Mouse (Mus musculus): Measurements from ENCODE around the gene Foxred1. TPM values are rescaled to one million over a fixed set of nuclear protein-coding genes. Genes with fewer than 3 reads are reported as not detected.

Foxred1 gene
- polyA plus RNA-seq, 2 experiments = 14.4 to 18.4 TPM

GRCm38 (mm10) chr9:35217963-35218362 lies 7.1 kb upstream of the Foxred1 start:
- no peak overlapping the region for H3K9ac ChIP-seq (replicated peaks)
- H3K27me3 ChIP-seq (ENCODE audit: control insufficient read depth, insufficient read depth, low read length) = no peaks in the 10 kb centered on the region
- 66% methylated on average over 1 of the region's 1 CpGs for WGBS (ENCODE audit: insufficient replicate concordance)
- no peak overlapping the region for H3K4me3 ChIP-seq (ENCODE audit: insufficient read depth in 1 of 2, low read depth in 2 of 2, low read length in 2 of 2)
- ATAC-seq (ENCODE audit: insufficient read depth) (no peak), DNase-seq (ENCODE audit: low read depth in 3 of 3, low spot score in 3 of 3) (no peak)
- H3K4me2 ChIP-seq (ENCODE audit: low read depth) = no peak overlapping the region
- no peaks in the 10 kb centered on the region for H3K9me3 ChIP-seq (ENCODE audit: control insufficient read depth, low read length)
- no peaks in the 10 kb centered on the region for H3K4me1 ChIP-seq (replicated peaks; ENCODE audit: control insufficient read depth in 2 of 2, insufficient read depth in 2 of 2, low read length in 1 of 2)
- H3K27ac ChIP-seq = no peak overlapping the region
- H3K36me3 ChIP-seq (replicated peaks; ENCODE audit: control insufficient read depth, insufficient read depth, low read depth) = peaks cover 37% of the 10 kb centered on the region
- TF ChIP-seq EP300 (IDR thresholded peaks at IDR 0.05; ENCODE audit: low read depth) (no peak), CTCF (IDR thresholded peaks at IDR 0.05; ENCODE audit: low read depth) (no peak)

GRCm38 (mm10) chr9:35211573-35212511 lies 987 bp upstream of the Foxred1 start:
- Histone ChIP-seq H3K9ac (replicated peaks) (peak overlapping the region; percentile 83), H3K27me3 (ENCODE audit: control insufficient read depth, insufficient read depth, low read length) (no peaks in the 10 kb centered on the region), H3K27ac (peak overlapping the region; percentile 38), H3K36me3 (replicated peaks; ENCODE audit: control insufficient read depth, insufficient read depth, low read depth) (peaks cover 46% of the 10 kb centered on the region), H3K4me2 (ENCODE audit: low read depth) (peak overlapping the region; percentile 94), H3K4me3 (ENCODE audit: insufficient read depth in 1 of 2, low read depth in 2 of 2, low read length in 2 of 2) (peak overlapping the region; percentile 86 to 92), H3K9me3 (ENCODE audit: control insufficient read depth, low read length) (no peaks in the 10 kb centered on the region), H3K4me1 (replicated peaks; ENCODE audit: control insufficient read depth in 2 of 2, insufficient read depth in 2 of 2, low read length in 1 of 2) (peaks cover 10 to 14% of the 10 kb centered on the region in 2 experiments; a peak in 3 of 4 replicates)
- ATAC-seq (ENCODE audit: insufficient read depth) (no peak), DNase-seq (ENCODE audit: low read depth in 3 of 3, low spot score in 3 of 3) (no peak)
- WGBS (ENCODE audit: insufficient replicate concordance) = 30% methylated on average over 26 of the region's 26 CpGs
- TF ChIP-seq EP300 (IDR thresholded peaks at IDR 0.05; ENCODE audit: low read depth) (no peak), CTCF (IDR thresholded peaks at IDR 0.05; ENCODE audit: low read depth) (no peak)

DNA sequence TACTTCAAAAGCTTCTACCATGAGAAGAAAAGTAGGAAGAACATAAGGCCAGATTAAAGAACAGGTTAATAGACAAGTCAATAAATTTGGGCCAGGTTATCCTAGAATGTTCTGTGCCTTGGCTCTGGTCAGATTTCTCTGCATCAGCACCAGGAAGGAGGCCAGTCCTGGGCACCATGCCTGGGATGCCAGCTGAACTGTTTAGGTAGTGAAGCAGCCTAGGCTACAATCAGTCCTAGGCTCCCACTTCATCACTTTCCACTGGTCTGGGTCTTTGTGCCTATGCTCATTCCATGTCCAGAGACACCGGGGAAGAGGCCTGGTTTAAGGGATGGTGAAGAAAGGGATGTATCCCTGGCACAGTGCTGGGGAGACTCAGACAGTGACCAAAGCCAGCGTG lies 6.4 kb downstream of the Foxred1 start:
- Histone ChIP-seq H3K9ac (replicated peaks) (no peak overlapping the region), H3K9me3 (ENCODE audit: control insufficient read depth, low read length) (no peaks in the 10 kb centered on the region), H3K4me1 (replicated peaks; ENCODE audit: control insufficient read depth in 2 of 2, insufficient read depth in 2 of 2, low read length in 1 of 2) (peaks cover 8 to 19% of the 10 kb centered on the region in 2 experiments; a peak in 3 of 4 replicates), H3K4me3 (ENCODE audit: insufficient read depth in 1 of 2, low read depth in 2 of 2, low read length in 2 of 2) (no peak overlapping the region), H3K36me3 (replicated peaks; ENCODE audit: control insufficient read depth, insufficient read depth, low read depth) (peaks cover 18% of the 10 kb centered on the region), H3K27me3 (ENCODE audit: control insufficient read depth, insufficient read depth, low read length) (no peaks in the 10 kb centered on the region), H3K27ac (no peak overlapping the region), H3K4me2 (ENCODE audit: low read depth) (no peak overlapping the region)
- no peak for ATAC-seq (ENCODE audit: insufficient read depth)
- TF ChIP-seq CTCF (IDR thresholded peaks at IDR 0.05; ENCODE audit: low read depth) (no peak), EP300 (IDR thresholded peaks at IDR 0.05; ENCODE audit: low read depth) (no peak)
- WGBS (ENCODE audit: insufficient replicate concordance) = 81% methylated on average over 2 of the region's 2 CpGs
- no peak for DNase-seq (ENCODE audit: low read depth in 3 of 3, low spot score in 3 of 3)

GRCm38 (mm10) chr9:35203536-35203935 lies 7.3 kb downstream of the Foxred1 start:
- H3K27me3 ChIP-seq (ENCODE audit: control insufficient read depth, insufficient read depth, low read length) = no peaks in the 10 kb centered on the region
- peaks cover 8 to 21% of the 10 kb centered on the region in 2 experiments; a peak in 3 of 4 replicates for H3K4me1 ChIP-seq (replicated peaks; ENCODE audit: control insufficient read depth in 2 of 2, insufficient read depth in 2 of 2, low read length in 1 of 2)
- H3K4me3 ChIP-seq (ENCODE audit: insufficient read depth in 1 of 2, low read depth in 2 of 2, low read length in 2 of 2) = no peak overlapping the region
- ATAC-seq (ENCODE audit: insufficient read depth) = no peak
- TF ChIP-seq CTCF (IDR thresholded peaks at IDR 0.05; ENCODE audit: low read depth) = no peak
- TF ChIP-seq EP300 (IDR thresholded peaks at IDR 0.05; ENCODE audit: low read depth) = no peak
- no peaks in the 10 kb centered on the region for H3K9me3 ChIP-seq (ENCODE audit: control insufficient read depth, low read length)
- no peak overlapping the region for H3K4me2 ChIP-seq (ENCODE audit: low read depth)
- 20% methylated on average over 3 of the region's 3 CpGs for WGBS (ENCODE audit: insufficient replicate concordance)
- no peak for DNase-seq (ENCODE audit: low read depth in 3 of 3, low spot score in 3 of 3)
- H3K27ac ChIP-seq = no peak overlapping the region
- no peak overlapping the region for H3K9ac ChIP-seq (replicated peaks)
- H3K36me3 ChIP-seq (replicated peaks; ENCODE audit: control insufficient read depth, insufficient read depth, low read depth) = peaks cover 18% of the 10 kb centered on the region

DNA sequence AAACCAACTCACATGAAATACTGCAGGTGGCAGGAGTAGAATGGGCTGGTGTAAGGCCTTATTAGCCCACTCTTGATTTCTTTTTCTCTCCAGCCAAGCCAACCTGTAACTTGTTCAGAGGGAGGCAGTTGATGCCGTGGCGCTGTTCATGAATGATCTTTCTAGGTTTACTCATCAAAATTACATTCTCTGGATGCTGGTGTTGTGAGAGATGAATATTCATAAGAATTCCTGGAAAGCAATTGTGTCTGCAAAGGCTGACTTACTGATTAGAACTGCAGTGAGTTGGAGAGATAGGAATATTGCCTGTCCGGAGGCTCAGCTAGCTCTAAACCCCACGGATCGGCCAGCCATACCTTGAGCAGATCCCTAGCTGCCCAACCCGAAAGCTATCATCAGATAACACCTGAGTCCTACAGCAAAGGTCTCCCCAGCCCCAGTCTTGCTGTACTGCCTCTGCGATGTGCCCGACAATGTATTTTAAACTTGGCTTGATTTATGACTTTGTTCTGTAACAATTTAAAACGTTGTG lies 10.3 kb downstream of the Foxred1 start:
- Histone ChIP-seq H3K4me2 (ENCODE audit: low read depth) (peak overlapping the region; percentile 85), H3K4me3 (ENCODE audit: insufficient read depth in 1 of 2, low read depth in 2 of 2, low read length in 2 of 2) (peak overlapping the region; percentile 63 to 85), H3K9ac (replicated peaks) (peak overlapping the region; percentile 74), H3K36me3 (replicated peaks; ENCODE audit: control insufficient read depth, insufficient read depth, low read depth) (peaks cover 3% of the 10 kb centered on the region; the same call in 1 of the 2 replicates), H3K9me3 (ENCODE audit: control insufficient read depth, low read length) (no peaks in the 10 kb centered on the region), H3K4me1 (replicated peaks; ENCODE audit: control insufficient read depth in 2 of 2, insufficient read depth in 2 of 2, low read length in 1 of 2) (peaks cover 8 to 21% of the 10 kb centered on the region in 2 experiments; a peak in 3 of 4 replicates), H3K27me3 (ENCODE audit: control insufficient read depth, insufficient read depth, low read length) (no peaks in the 10 kb centered on the region), H3K27ac (peak overlapping the region; percentile 70)
- DNase-seq (ENCODE audit: low read depth in 3 of 3, low spot score in 3 of 3) (peak; percentile 42 to 68 (median 47)), ATAC-seq (ENCODE audit: insufficient read depth) (peak; percentile 64)
- 14% methylated on average over 9 of the region's 9 CpGs for WGBS (ENCODE audit: insufficient replicate concordance)
- TF ChIP-seq EP300 (IDR thresholded peaks at IDR 0.05; ENCODE audit: low read depth) = peak; percentile 43; the same call in 1 of the 2 replicates
- TF ChIP-seq CTCF (IDR thresholded peaks at IDR 0.05; ENCODE audit: low read depth) = no peak

Data from liver, embryonic 14.5 days (tissue).